Mouse (Mus musculus): ENCODE measurements around the gene Unc13c.
A peak's percentile ranks its signal among the peaks of the same experiment; 100 is the strongest.

Gene Unc13c

DNA sequence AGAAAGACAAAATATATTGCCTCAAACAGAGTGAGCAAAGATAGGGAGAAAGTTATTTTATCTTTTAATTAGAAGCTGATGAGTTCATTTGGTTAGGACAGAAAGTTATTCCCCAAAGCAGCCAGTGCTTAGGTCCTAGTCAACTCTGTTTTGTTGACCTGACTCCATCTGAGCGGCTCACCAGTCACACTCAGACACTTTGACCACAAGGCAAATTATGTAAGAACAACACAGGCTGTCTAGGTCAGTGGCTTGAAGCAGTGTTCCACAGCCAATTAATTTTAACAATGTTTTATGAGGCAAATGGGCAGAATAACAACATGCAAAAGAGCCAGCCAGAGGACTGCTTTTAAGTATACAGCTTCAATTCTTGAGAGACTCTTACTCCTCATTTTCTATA lies 343.6 kb downstream of the Unc13c start:
- no peak for DNase-seq (ENCODE audit: low read depth)

DNA sequence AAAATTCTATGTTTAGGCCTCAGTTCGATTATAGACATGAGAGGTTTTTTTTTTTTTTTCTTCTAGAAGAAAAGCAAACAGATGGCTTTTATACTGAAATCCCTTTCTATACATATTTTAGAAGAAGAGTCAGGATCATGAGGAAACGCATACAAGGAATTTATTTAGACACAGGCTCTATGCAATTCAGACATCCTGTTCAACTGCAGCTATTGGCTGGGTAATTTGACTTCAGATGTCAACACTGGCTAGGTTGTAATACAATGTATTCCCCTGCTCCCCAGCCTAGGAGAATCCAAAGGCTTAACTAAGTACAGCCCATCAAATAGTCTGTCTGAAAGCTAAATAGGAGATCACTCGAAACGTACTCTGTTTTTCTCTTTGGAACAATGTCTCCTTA lies 355.9 kb downstream of the Unc13c start:
- no peak for DNase-seq (ENCODE audit: low read depth)

DNA sequence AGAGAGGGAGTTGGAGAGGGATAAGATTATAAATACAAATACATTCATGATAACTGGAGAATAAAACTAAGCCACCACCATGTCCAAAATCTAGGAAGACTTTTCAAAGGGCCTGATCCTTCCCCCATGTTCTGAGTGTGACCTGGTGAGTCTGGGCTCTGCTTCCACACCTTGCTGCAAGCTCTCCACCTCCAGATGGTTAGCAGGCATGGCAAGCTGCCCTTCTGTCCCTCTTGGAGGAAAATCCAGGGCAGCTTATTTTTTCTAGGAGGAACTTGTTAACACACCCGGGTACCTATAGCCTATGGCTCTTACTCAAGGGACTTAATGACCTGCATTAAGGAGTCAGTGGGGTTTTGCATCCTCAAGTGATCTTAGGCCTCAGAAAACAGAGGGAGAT lies 364.8 kb downstream of the Unc13c start:
- no peak for DNase-seq (ENCODE audit: low read depth)

DNA sequence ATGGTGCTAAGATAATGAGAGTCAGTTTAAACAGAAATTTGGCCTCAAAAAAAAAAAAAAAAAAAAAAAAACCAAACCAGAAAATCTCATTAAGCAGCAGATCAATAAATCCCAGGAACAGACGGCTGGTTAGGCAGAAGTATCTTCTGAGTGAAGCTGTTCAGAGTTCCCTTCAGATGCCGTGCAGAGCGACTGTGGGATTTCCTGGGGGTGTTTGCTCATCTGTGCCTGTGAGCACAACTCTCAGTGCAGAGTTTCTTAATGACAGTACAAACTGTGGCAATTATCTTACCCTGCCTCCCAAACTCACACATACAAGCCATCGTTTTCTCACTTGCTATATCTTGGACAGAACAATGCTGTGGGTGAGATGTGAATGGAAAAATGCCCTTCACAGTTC lies 403.2 kb downstream of the Unc13c start:
- DNase-seq (ENCODE audit: low read depth): no peak

DNA sequence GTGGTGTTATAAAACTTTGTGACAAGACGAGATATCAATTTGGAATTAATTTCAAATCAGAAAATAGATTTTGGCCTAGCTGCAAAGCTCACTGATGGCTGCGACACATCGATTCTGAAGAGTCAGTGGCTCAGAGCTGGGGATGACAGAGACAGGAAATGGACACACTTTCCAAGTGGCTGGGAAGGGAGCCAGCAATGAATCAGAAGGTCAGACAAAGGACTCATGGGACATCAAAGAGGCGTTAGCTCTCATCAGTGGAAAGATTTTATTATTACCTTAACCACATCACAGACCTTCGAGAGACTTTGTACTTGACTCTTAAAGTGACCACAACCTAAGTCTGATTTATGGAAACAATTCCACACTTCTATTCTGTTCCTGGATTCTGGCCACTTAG lies 408.7 kb downstream of the Unc13c start:
- DNase-seq (ENCODE audit: low read depth): no peak

DNA sequence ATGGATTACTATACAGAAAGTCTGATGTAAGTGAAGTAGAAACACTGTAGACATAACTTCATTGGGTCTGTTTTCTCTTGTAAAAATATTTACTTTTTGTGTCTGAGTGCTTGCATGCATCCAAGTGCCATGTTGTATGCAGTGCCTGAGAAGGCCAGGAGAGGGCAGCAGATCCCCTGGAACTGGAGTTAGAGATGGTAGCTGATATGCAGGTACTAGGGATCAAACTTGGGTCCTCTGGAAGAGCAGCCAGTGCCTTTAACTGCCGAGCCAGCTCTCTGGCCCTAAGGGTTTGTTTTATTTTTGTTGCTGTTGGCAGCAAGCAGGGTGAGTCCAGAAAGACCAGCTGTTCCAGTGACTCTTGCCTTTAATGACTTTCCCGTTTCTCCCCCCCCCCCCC lies 411.0 kb downstream of the Unc13c start:
- peak; percentile 14 for DNase-seq (ENCODE audit: low read depth)

DNA sequence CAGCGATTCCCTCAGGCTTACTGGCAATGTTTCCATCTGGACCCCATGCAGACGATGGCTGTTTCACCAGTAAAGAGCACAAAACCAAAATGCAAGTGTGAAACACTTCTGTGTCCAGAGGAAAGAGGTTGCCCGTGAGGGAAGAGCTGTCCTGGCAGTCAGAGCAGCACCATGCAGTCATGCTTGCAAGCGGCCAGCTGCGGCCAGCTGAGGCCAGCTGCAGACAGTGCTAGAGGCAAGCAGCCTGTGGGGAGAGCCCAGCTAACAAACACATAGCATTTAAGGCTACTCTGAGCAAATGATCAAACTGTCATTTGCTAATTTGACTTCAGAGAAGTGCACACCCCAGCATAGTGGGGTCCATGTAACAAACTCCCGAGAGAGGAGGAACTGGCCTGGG lies 413.4 kb downstream of the Unc13c start:
- DNase-seq (ENCODE audit: low read depth): no peak

DNA sequence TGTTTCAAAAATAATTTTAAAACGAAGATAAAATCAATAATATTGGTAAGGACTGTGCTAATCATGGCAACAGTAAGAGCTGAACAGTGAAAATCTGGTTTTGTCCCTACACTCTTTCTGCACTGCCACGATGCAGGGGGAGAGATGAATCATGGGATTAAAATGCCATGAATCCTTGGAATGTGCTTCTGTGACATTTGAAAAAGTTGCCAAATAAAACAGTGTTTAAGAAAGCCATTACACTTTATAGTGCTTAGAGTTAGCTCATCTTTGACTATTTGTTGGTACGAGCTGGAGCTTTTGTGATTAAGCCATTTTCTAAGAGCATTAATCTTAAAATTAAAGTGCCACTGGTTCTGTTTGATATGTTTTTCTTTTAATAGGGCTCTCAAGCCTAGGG lies 496.2 kb downstream of the Unc13c start:
- no peak for DNase-seq (ENCODE audit: low read depth)

DNA sequence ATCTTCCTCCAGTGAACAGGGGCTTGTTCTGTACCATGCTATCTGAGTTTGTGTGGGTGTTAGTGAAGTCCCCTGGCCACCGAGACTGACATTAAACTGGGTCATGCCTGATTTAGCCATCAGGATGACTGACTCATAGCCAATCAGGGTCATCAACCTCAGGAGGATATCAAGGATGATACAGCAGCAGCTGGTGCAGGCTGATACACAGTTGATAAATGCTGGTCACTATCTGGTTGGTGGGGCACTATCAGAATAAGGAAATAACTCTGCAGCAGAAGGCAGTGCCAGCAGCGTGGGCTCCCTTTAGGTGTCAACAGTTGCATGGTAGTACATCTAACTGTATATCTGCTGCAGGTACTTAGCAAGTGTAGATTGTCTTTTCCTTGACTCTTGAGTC lies 506.7 kb downstream of the Unc13c start:
- DNase-seq (ENCODE audit: low read depth): no peak

DNA sequence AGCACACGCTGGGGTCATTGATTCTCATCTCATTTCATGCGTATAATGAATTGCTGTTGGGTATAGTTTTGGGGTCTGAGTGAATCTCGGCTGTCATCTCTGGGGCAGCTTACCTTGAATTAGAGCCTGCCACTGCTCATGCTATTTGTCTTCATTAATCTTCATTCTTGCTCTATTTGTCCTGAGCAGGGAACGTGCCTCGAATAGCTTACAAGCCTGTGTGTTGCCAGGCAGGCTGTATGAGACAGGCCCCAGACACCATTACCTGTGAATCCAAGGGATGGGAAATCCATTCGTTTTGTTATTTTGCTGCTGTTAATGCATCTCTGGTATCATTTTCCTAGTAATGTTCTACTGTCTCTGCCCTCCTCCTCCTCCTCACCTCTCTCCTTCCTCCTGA lies 518.8 kb downstream of the Unc13c start:
- no peak for DNase-seq (ENCODE audit: low read depth)

DNA sequence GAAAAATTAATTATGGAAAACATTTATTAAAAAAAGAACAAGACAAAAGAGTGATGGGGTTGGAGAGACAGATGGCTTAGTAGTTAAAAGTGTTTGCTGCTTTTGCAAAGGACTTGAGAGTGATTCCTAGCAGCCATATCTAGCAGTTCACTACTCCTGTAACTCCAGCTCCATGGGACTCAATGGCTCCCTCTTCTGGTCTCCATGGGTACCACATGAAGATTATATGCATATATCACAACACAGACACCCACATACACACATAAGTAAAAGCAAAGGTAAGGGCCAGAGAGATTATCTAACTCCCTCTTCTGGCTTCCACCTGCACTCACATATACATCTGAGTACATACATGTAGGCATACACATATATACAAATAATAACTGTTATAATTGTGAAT lies 519.5 kb downstream of the Unc13c start:
- no peak for DNase-seq (ENCODE audit: low read depth)

DNA sequence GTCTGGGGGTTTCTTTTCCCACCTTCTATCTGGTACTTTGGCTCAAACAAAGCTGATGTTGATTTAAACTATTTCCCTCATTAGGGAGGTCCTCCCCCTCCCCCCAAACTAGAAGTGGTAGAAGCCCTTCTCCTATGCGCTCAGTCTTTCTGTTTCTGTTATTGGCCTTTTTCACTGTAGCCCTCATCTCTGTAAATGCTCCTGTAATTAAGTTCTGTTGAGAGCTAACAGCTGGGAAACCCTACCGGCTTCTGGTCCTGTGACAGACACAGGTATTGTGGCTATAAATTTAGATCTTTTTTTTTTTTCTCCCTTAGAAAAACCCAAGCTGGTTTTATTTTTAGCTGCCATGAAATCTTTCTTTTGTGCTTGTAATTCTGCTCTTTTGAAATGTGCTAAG lies 536.8 kb downstream of the Unc13c start:
- DNase-seq (ENCODE audit: low read depth): no peak
